Mouse (Mus musculus): ENCODE data around the gene Acp7. TPM values are rescaled to one million over a fixed set of nuclear protein-coding genes. Genes with fewer than 3 reads are reported as not detected.
"Not testable (repeated sequence)": the region's sequence is repeated elsewhere in the genome, so short reads cannot be mapped to it uniquely, and the experiment has no call there.

Acp7 gene
- not detected in 2 replicates for polyA plus RNA-seq (2015; fragmentation: Nextera tagmentation; extraction: Ambion mirVana)

DNA sequence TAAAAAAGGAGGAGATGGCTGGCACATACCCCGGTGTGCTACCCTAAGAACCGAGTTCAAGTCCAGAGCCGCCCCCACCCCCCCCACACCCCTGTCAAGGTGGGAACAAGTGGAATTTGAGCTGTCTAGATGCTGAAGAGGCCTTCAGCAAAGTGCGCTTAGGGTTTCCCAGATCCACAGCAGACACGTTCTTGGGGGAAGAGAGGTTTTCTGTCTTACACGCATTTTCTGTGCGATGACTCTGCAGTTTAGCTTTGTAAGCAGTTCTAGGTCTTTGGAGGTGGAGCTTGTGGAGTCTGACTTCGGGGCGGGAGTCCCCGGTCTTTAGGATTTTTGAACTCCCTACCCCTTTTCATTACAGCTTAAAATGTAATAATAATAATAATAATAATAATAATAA, at the start of gene Acp7:
Acp7 (minus strand) TSS at position 260 of the 400 bp plus-strand sequence.
- no peaks in the 10 kb centered on the region for H3K4me1 ChIP-seq (replicated peaks)
- H3K4me3 ChIP-seq (replicated peaks) = no peak within 1 kb of the TSS
- H3K9ac ChIP-seq = no peak within 1 kb of the TSS
- H3K4me2 ChIP-seq = peak within 1 kb of the TSS; percentile 10; the same call in 1 of the 2 replicates
- no peaks in the 10 kb centered on the region for H3K36me3 ChIP-seq (replicated peaks)
- no peak within 1 kb of the TSS for H3K27ac ChIP-seq (replicated peaks)
- ATAC-seq (ENCODE audit: insufficient read depth) = no peak
- H3K27me3 ChIP-seq = peaks cover 49% of the 10 kb centered on the region
- no peaks in the 10 kb centered on the region for H3K9me3 ChIP-seq (replicated peaks)
- 18% methylated on average over 10 of the region's 10 CpGs for WGBS (ENCODE audit: insufficient replicate concordance)

DNA sequence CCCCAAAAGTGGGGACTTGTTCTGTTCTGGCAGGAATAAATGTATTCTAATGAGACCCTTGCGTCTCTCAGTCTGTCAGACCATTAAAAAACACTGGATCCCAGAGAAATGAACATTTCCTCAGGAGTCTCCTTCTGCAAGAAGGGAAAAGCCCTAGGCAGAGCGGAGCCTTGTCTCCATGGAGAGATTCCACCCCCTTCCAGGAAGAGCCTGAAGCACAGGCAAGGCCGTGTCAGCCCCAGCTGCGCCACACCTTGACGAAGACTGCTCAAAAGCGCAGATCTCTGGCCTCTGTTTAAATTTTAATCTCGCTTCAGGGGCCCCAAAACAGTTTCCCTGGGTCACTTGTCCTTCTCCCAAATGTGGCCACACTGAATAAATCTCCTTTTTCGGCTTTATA, 46.5 kb upstream of the Acp7 start:
- H3K9ac ChIP-seq = no peak overlapping the region
- H3K4me2 ChIP-seq = no peak overlapping the region
- 73% methylated on average over 8 of the region's 8 CpGs for WGBS (ENCODE audit: insufficient replicate concordance)
- no peaks in the 10 kb centered on the region for H3K36me3 ChIP-seq (replicated peaks)
- no peak overlapping the region for H3K4me3 ChIP-seq (replicated peaks)
- no peaks in the 10 kb centered on the region for H3K4me1 ChIP-seq (replicated peaks)
- ATAC-seq (ENCODE audit: insufficient read depth) = no peak
- H3K27ac ChIP-seq (replicated peaks) = no peak overlapping the region
- no peaks in the 10 kb centered on the region for H3K9me3 ChIP-seq (replicated peaks)
- no peaks in the 10 kb centered on the region for H3K27me3 ChIP-seq

DNA sequence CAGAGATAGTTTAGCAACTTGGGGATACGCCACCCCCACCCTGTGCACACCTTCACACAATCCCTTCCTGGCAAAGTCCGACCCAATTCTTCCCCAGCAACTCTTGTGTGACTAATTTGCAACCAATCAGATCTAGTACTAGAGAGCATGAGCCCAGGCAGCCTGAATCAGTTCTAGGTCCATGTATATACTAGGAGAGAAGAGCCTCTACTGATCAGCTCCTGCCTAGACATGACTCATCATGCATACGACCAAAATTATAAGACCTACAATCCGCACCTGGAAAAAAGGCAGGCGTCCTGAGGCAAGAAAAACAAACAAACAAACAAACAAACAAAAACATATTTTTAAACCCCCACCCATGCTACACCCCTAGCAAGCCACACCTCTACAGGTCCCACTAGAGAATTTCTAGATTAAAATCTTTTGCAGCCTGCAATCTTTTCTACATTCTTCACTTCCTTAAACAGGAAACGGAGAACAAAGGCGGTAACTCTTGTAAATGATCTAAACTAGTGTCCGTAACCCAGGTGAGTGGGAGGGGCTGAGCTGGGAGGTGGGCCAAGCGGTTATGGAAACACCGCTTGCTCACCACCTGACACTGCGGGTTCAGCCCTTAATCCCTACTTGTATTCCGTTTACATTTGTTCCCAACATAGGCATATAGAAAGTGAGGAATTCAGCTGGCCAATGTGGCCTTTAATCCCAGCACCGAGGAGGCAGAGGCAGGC, 45.8 kb upstream of the Acp7 start:
- Histone ChIP-seq H3K4me2 (no peak overlapping the region), H3K9ac (no peak overlapping the region), H3K36me3 (replicated peaks) (no peaks in the 10 kb centered on the region), H3K27ac (replicated peaks) (no peak overlapping the region), H3K27me3 (no peaks in the 10 kb centered on the region), H3K4me3 (replicated peaks) (no peak overlapping the region), H3K9me3 (replicated peaks) (no peaks in the 10 kb centered on the region), H3K4me1 (replicated peaks) (no peaks in the 10 kb centered on the region)
- no peak for ATAC-seq (ENCODE audit: insufficient read depth)
- 59% methylated on average over 13 of the region's 13 CpGs for WGBS (ENCODE audit: insufficient replicate concordance)

DNA sequence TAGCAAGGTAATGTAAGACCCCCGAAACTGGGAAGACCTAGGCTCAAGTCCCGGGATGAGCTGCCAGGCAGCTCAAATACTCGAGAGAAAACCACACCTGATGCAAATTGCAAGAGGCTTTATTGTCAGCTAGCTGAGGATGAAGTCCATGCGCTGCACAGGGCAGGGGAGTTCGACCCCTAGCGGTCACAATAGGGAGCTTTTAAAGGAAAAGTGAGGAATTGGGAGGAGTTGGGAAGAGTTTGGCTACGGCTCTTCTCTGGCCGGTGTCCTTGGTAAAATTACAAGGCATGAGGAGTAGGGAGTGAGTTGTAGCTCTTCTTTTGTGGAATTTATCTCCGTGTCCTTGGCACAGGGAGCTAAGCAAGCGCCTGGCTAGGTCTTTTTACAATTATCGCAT, 44.6 kb upstream of the Acp7 start:
- Histone ChIP-seq H3K4me1 (replicated peaks) (no peaks in the 10 kb centered on the region), H3K4me3 (replicated peaks) (no peak overlapping the region), H3K9me3 (replicated peaks) (no peaks in the 10 kb centered on the region), H3K4me2 (no peak overlapping the region), H3K36me3 (replicated peaks) (no peaks in the 10 kb centered on the region), H3K27me3 (no peaks in the 10 kb centered on the region), H3K9ac (no peak overlapping the region), H3K27ac (replicated peaks) (no peak overlapping the region)
- 37% methylated on average over 11 of the region's 11 CpGs for WGBS (ENCODE audit: insufficient replicate concordance)
- no peak for ATAC-seq (ENCODE audit: insufficient read depth)

DNA sequence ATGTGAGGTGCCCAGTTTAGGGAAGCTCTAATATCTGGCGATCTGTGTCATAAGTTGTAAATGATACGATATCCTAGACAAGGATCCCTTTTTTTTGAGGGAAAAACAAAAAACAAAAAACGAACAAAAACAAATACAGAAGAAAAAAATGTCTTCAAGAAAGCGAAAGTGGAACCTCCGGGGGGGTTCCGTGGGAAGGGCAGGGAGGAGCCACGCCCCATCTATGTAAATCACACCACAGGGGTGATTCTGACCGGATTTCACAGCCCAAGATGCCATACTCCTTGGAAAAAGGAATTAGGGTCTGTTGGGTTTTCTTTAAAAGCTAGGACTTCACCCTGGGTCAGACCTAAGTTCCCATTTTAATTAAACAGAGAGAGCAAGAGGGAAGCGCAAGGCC, 43.9 kb upstream of the Acp7 start:
- ATAC-seq (ENCODE audit: insufficient read depth) = no peak
- Histone ChIP-seq H3K9me3 (replicated peaks) (no peaks in the 10 kb centered on the region), H3K36me3 (replicated peaks) (no peaks in the 10 kb centered on the region), H3K4me3 (replicated peaks) (no peak overlapping the region), H3K4me1 (replicated peaks) (no peaks in the 10 kb centered on the region), H3K9ac (no peak overlapping the region), H3K4me2 (no peak overlapping the region), H3K27ac (replicated peaks) (no peak overlapping the region), H3K27me3 (no peaks in the 10 kb centered on the region)
- 52% methylated on average over 9 of the region's 9 CpGs for WGBS (ENCODE audit: insufficient replicate concordance)

DNA sequence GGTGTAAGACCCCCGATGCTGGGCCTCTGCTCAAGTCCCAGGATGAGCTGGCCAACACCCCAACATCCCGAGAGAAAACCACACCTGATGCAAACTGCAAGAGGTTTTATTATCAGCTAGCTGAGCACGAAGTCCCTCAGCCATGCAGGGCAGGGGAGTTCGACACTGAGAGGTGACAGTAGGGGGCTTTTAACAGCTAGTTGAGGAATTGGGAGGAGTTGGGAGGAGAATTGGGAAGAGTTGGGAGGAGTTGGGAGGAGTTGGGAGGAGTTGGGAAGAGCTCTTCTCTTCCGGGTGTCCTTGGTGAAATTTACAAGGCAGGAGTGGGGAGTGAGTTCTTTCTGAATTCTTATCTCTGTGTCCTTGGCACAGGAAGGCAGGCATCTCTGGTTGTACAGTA, 41.7 kb upstream of the Acp7 start:
- H3K27me3 ChIP-seq; ATAC-seq (ENCODE audit: insufficient read depth); H3K4me3 ChIP-seq (replicated peaks); H3K4me2 ChIP-seq; H3K4me1 ChIP-seq (replicated peaks); H3K9ac ChIP-seq; H3K27ac ChIP-seq (replicated peaks); H3K36me3 ChIP-seq (replicated peaks); H3K9me3 ChIP-seq (replicated peaks): not testable (repeated sequence)
- 57% methylated on average over 5 of the region's 5 CpGs for WGBS (ENCODE audit: insufficient replicate concordance)

DNA sequence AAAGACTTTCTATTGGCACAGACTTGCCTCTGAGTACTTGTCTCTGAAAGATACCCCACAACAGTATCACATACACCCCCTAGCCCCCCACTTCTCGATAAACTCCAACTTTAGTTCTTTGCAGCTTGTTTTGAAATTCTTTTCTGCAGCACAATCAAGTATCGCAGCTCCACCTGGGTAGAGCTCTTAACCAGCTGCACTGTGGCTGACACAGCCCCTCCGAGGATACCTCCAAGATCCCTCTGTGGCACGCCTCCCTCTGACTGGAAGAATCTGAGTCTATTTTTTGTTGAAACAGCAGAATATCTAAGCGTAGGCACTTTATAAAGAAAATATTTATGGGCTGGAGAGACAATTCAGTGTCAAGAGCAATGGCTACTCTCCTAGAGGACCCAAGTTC, 41.1 kb upstream of the Acp7 start:
- H3K36me3 ChIP-seq (replicated peaks) = no peaks in the 10 kb centered on the region
- H3K4me2 ChIP-seq = no peak overlapping the region
- no peak for ATAC-seq (ENCODE audit: insufficient read depth)
- no peak overlapping the region for H3K4me3 ChIP-seq (replicated peaks)
- H3K9ac ChIP-seq = no peak overlapping the region
- H3K27me3 ChIP-seq = no peaks in the 10 kb centered on the region
- 63% methylated on average over 5 of the region's 5 CpGs for WGBS (ENCODE audit: insufficient replicate concordance)
- no peak overlapping the region for H3K27ac ChIP-seq (replicated peaks)
- no peaks in the 10 kb centered on the region for H3K9me3 ChIP-seq (replicated peaks)
- no peaks in the 10 kb centered on the region for H3K4me1 ChIP-seq (replicated peaks)

DNA sequence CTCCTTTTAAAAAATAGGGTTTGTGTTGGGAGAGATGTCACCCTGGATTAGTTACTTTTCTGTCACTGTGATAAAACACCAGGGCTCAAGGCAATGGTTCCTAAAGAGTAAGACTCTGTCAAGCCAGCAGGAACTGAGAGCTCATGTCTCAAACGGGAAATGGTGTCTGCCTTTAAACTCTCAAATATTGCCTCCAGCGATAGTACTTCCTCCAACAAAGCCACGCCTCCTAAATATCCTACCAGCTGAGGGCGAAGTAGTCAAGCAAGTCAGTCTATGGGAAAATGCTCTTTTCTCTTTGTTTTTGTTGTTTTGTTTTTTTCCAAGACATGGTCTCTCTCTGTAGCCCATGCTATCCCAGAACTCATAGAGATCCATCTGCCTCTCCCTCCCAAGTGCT, 40.0 kb upstream of the Acp7 start:
- no peak overlapping the region for H3K27ac ChIP-seq (replicated peaks)
- no peaks in the 10 kb centered on the region for H3K4me1 ChIP-seq (replicated peaks)
- 17% methylated on average over 4 of the region's 4 CpGs for WGBS (ENCODE audit: insufficient replicate concordance)
- H3K27me3 ChIP-seq = no peaks in the 10 kb centered on the region; the same call in 1 of the 2 replicates
- no peak overlapping the region for H3K4me3 ChIP-seq (replicated peaks)
- no peak for ATAC-seq (ENCODE audit: insufficient read depth)
- H3K9ac ChIP-seq = no peak overlapping the region
- H3K36me3 ChIP-seq (replicated peaks) = no peaks in the 10 kb centered on the region
- H3K9me3 ChIP-seq (replicated peaks) = no peaks in the 10 kb centered on the region
- H3K4me2 ChIP-seq = no peak overlapping the region

DNA sequence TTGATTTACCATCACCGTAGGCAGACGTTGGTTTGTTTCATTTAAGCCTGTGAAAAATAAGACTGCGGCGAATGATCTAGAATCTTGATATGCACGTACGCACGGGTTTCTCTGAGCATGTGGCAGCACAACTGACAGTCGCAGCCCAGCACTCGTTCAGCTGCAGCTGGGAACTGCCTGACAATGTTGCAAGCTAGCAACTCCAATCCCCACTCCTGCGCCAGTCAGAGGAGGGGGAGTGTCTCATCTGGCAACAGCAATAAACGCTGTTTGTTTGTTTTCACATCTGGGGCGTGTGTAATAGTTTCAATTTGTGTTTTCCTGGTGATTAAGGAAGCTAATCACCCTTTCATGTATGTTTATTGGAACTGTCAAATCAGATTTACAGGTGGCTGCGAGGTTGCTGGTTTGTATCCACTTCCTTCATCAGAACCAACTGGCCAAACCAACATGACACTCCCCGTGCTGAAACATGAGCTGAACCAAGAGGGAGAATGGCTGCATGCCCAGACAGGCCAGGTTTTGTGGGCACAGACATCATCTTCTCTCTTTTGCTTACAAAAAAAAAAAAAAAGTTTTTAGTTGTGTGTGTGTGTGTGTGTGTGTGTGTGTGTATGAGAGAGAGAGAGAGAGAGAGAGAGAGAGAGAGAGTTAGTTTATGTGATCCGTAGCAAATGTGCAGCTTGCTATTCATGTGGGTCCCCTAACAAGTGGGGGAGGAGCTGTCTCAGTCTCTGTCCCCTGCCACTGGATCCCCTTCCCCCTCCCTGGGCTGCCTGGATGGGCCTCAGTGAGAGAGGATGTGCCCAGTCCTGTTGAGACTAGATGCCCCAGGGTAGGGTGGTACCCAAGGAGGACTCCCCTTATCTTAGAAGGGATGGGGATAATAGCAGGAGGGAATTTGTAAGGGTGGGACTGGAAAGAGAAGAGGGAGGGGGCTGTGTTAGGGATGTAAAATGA, 34.8 kb upstream of the Acp7 start:
- Histone ChIP-seq H3K27ac (replicated peaks) (no peak overlapping the region), H3K9ac (no peak overlapping the region), H3K4me2 (no peak overlapping the region), H3K4me3 (replicated peaks) (no peak overlapping the region), H3K4me1 (replicated peaks) (no peaks in the 10 kb centered on the region), H3K9me3 (replicated peaks) (no peaks in the 10 kb centered on the region), H3K27me3 (peaks cover 6% of the 10 kb centered on the region; the same call in 1 of the 2 replicates), H3K36me3 (replicated peaks) (no peaks in the 10 kb centered on the region)
- WGBS (ENCODE audit: insufficient replicate concordance) = 15% methylated on average over 15 of the region's 15 CpGs
- ATAC-seq (ENCODE audit: insufficient read depth) = no peak

DNA sequence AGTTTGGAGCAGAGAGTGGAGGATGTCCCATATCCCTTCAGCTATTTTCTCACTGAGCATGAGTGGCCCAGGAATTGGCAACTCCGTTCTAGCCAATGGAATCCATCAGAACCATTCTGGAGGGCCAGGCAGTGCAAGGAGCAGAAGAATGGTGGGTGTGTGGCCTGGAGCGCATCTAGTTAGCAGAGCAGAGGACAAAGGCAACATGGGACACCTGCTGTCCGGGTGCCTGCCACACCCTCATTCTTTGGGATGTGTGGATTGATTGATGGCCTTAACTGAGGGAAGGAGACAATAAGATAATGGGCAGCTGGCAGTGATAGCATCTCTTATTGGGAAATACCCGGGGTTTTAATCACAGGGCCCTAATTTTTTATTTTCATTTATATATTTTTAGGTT, 25.3 kb upstream of the Acp7 start:
- no peaks in the 10 kb centered on the region for H3K36me3 ChIP-seq (replicated peaks)
- no peak overlapping the region for H3K4me2 ChIP-seq
- no peak overlapping the region for H3K9ac ChIP-seq
- no peak overlapping the region for H3K4me3 ChIP-seq (replicated peaks)
- WGBS (ENCODE audit: insufficient replicate concordance) = 49% methylated on average over 4 of the region's 4 CpGs
- no peaks in the 10 kb centered on the region for H3K27me3 ChIP-seq
- H3K4me1 ChIP-seq (replicated peaks) = no peaks in the 10 kb centered on the region
- no peak for ATAC-seq (ENCODE audit: insufficient read depth)
- H3K9me3 ChIP-seq (replicated peaks) = no peaks in the 10 kb centered on the region
- H3K27ac ChIP-seq (replicated peaks) = no peak overlapping the region

DNA sequence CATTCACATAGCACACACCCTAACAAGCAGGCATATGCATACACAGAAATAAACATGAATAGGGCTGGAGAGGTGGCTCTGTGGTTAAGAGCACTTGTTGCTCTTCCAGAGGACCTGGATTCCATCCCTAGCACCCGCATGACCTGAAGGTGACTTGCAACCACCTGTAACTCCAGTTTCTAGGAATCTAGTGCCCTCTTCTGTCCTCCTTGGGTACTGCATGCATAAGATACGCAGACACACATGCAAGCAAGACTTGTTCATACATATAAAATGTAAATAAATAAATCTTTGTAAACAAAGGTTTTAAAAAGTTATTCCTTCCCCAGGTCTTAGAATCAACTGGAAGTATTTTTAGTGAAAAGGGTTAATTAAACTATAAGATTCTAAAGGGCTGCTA, 20.0 kb upstream of the Acp7 start:
- WGBS (ENCODE audit: insufficient replicate concordance) = 72% methylated on average over 2 of the region's 2 CpGs
- no peak for ATAC-seq (ENCODE audit: insufficient read depth)
- Histone ChIP-seq H3K4me3 (replicated peaks) (no peak overlapping the region), H3K36me3 (replicated peaks) (no peaks in the 10 kb centered on the region), H3K9me3 (replicated peaks) (no peaks in the 10 kb centered on the region), H3K27me3 (no peaks in the 10 kb centered on the region), H3K4me1 (replicated peaks) (no peaks in the 10 kb centered on the region), H3K27ac (replicated peaks) (no peak overlapping the region), H3K9ac (no peak overlapping the region), H3K4me2 (no peak overlapping the region)

Measured in liver, embryonic 15.5 days (tissue).